ENCODE assay signal across 8 mouse cellular contexts in genomic region chr16:17275721-17276120, GRCm38 (mm10). TPM values are rescaled to one million over a fixed set of nuclear protein-coding genes. Genes with fewer than 3 reads are reported as not detected.
DNase-seq lines count a peak whose midpoint lies in the region; ATAC-seq and TF ChIP-seq lines count a peak whose summit lies in the region.

Gene Tmem191c (plus strand): TSS chr16:17276077.

- H3K4me1 ChIP-seq in cortical plate, adult 2 months (ENCODE audit: control insufficient read depth, insufficient read depth, low read length): peaks cover 2% of the 10 kb centered on the region; the same call in 1 of the 2 replicates
- peaks cover 22% of the 10 kb centered on the region for H3K4me1 ChIP-seq in hindbrain, embryonic 15.5 days (replicated peaks)

- 60% methylated on average over 7 of the region's 7 CpGs for WGBS in hindbrain, embryonic 15.5 days
- 63% methylated on average over 7 of the region's 7 CpGs for WGBS in macrophage (ENCODE audit: missing documents)

- peak within 1 kb of the TSS; percentile 95 for H3K4me2 ChIP-seq in hindbrain, embryonic 15.5 days

- no peaks in the 10 kb centered on the region for H3K9me3 ChIP-seq in hindbrain, embryonic 15.5 days

- H3K4me3 ChIP-seq in cortical plate, adult 2 months (ENCODE audit: insufficient read depth, low read length): peak within 1 kb of the TSS; percentile 56
- H3K4me3 ChIP-seq in hindbrain, embryonic 15.5 days: peak within 1 kb of the TSS; percentile 63
- peak within 1 kb of the TSS; percentile 24 for H3K4me3 ChIP-seq in macrophage (ENCODE audit: inconsistent target)

- peak within 1 kb of the TSS; percentile 41 for H3K27ac ChIP-seq in cortical plate, adult 2 months (ENCODE audit: insufficient read depth, low read length)
- peak within 1 kb of the TSS; percentile 91 for H3K27ac ChIP-seq in hindbrain, embryonic 15.5 days (replicated peaks)
- H3K27ac ChIP-seq in macrophage: no peak within 1 kb of the TSS

- DNase-seq in layer of hippocampus, adult 8-10 months (ENCODE audit: low spot score in 2 of 2): no peak
- DNase-seq in layer of hippocampus, adult 11-12 months (ENCODE audit: low spot score): no peak
- no peak for DNase-seq in adrenal gland, postnatal 10 days
- no peak for DNase-seq in T-cell, adult 2 months (ENCODE audit: low spot score)
- no peak for DNase-seq in adipocyte (ENCODE audit: low spot score)

- no peak for ATAC-seq in hindbrain, embryonic 15.5 days (ENCODE audit: low FRiP score, low read depth)

- no peaks in the 10 kb centered on the region for H3K79me2 ChIP-seq in macrophage (ENCODE audit: inconsistent target)

- no peak for TF ChIP-seq POLR2A in cortical plate, adult 2 months (IDR thresholded peaks at IDR 0.05; ENCODE audit: extremely low read depth, insufficient read depth, low read length)

- H3K36me3 ChIP-seq in hindbrain, embryonic 15.5 days: peaks cover 8% of the 10 kb centered on the region
- peaks cover 10% of the 10 kb centered on the region; the same call in 1 of the 2 replicates for H3K36me3 ChIP-seq in macrophage (ENCODE audit: inconsistent target)

- peaks cover 13% of the 10 kb centered on the region for H3K27me3 ChIP-seq in hindbrain, embryonic 15.5 days

- TF ChIP-seq CTCF in cortical plate, adult 2 months (IDR thresholded peaks at IDR 0.05; ENCODE audit: extremely low read depth, insufficient read depth, low read length): no peak

- H3K9ac ChIP-seq in hindbrain, embryonic 15.5 days: peak within 1 kb of the TSS; percentile 64

RNA-seq across cellular contexts. Expression of gene Tmem191c, which starts in this region (rescaled TPM):
- 100 to 1,000 TPM in 2 of 4 experiments, 10 to 100 TPM in 2; 85.5 to 112 (median 94.2) TPM for total RNA-seq in layer of hippocampus, adult 8-10 months (2022)
- 315 and 327 TPM in 2 replicates for polyA plus RNA-seq in cortical plate, adult 2 months (2012; rRNA removed)
- 75.2 and 81.9 TPM in 2 replicates for polyA plus RNA-seq in hindbrain, embryonic 15.5 days (2015; fragmentation: Nextera tagmentation; extraction: Ambion mirVana)
- 10 to 100 TPM in 24 of 26 experiments, 1 to 10 TPM in 2; 5.5 to 50.5 (median 18.3) TPM for total RNA-seq in macrophage (2018; cell fraction: chromatin; rRNA removed)
- 1 to 10 TPM in 15 of 26 experiments, under 1 TPM in 11; 0.30 to 3.9 (median 1.6) TPM for total RNA-seq in macrophage (2018; cell fraction: cytosol; rRNA removed)
- 10 to 100 TPM in 14 of 26 experiments, 1 to 10 TPM in 12; 1.2 to 35.1 (median 11.0) TPM for total RNA-seq in macrophage (2018; cell fraction: nucleus; rRNA removed)
- polyA plus RNA-seq in macrophage (2018): 2.2 to 2.7 TPM (median 2.2 TPM) in 3 replicates
- 10 to 100 TPM in 1 of 2 experiments, 1 to 10 TPM in 1; 6.2 to 11.9 TPM for total RNA-seq in adrenal gland, postnatal 10 days (2021)

Comparison
In these comparisons a context has a peak if more than half of its experiments do, and no peak if none do; other contexts are left out.
1. RNA of gene Tmem191c (total RNA-seq): 85.5 to 112 TPM in layer of hippocampus, adult 8-10 months; 6.2 to 11.9 TPM in adrenal gland, postnatal 10 days; every median in the first group is over 4 times any median in the second.
2. RNA of gene Tmem191c (polyA plus RNA-seq): 315 to 327 TPM in cortical plate, adult 2 months and 75.2 to 81.9 TPM in hindbrain, embryonic 15.5 days; 2.2 to 2.7 TPM in macrophage; every median in the first group is over 10 times any median in the second.
3. Peak in every context shown above with its lines, with median percentiles within 50 percentile points of each other: H3K4me3 ChIP-seq.